Mouse (Mus musculus) lung, adult 10 weeks (tissue): ENCODE data around the gene Vgll4. TPM values are rescaled to one million over a fixed set of nuclear protein-coding genes. Genes with fewer than 3 reads are reported as not detected.

Experiments
- polyA plus RNA-seq: library from polyadenylated mRNA; stranded (reverse); fragments of 350-450 nt; fragmentation: Illumina TruSeq; extraction: RNeasy Lipid Tissue Mini Kit (QIAGEN cat#74804); gene quantifications from one replicate; pipeline ENCODE4 v1.2.3, GENCODE M21; 2014; ENCODE audit warnings: low read depth, low replicate concordance; ENCODE audit not compliant: insufficient read depth

Vgll4 gene
- polyA plus RNA-seq = 25.6 TPM

GRCm38 (mm10) chr6:114969213-114970120 lies at the start of gene Vgll4:
Gene Vgll4, minus strand, starts transcription at chr6:114969994.

Other genes starting within 250 kb of the Vgll4 start
- 9.9 TPM for gene Tamm41, start 67.9 kb upstream of the Vgll4 start, polyA plus RNA-seq
- 4.5 TPM for gene Syn2, start 164.9 kb upstream of the Vgll4 start, polyA plus RNA-seq